Mouse (Mus musculus) olfactory bulb, adult 2 months (tissue): Measurements from ENCODE around the gene Smpd4.

Source experiments
- CTCF ChIP-seq: fragments of 200-500 bp; IDR thresholded peaks from 2 replicates; pipeline ENCODE4 v1.5.1; 2012; ENCODE audit warnings: low read depth, mild to moderate bottlenecking, low read length, moderate library complexity; ENCODE audit not compliant: insufficient read depth
- POLR2A ChIP-seq: fragments of 200-500 bp; IDR thresholded peaks from 2 replicates; pipeline ENCODE4 v1.6.1; 2012; ENCODE audit warnings: mild to moderate bottlenecking, low read depth, low read length, moderate library complexity; ENCODE audit not compliant: insufficient read depth

DNA sequence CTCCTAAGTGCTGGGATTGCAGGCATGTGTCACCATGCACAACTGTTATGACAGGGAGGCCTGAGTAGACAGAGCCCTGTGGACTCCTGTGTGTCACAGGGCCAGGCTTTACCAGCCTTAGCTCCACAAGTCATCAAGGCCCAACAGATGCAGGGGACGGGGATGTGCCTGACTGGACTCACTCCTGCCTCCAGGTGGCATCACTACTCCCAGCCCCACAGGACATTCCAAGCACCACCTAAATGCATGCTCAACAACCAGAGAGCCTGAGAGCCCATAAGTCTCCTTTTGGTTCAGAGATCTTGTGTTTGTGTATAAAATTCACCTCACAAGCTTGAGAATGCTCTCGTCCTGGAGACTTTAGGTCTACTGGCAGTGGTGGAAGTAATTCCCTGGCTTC is 18.5 kb downstream of the Smpd4 start:
- TF ChIP-seq CTCF (no peak), POLR2A (no peak)
